ENCODE assay signal across 9 mouse cellular contexts in the genomic region with DNA sequence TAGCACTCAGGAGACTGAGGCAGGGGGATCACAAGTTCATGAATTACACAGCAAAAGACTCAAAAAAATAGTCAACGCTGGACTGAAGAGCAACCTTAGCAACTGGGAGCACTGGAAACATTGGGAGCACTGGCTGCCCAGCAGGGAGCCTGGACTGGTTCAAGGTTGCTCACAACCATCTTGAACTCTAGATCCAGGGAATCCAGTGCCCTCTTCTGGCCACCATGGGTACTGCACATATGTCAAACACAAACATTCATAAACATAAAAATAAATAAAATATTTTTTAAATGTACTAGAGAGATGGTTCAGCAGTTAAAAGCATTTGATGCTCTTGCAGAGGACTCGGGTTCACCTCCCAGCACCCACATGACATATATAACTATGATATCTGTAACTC. TPM values are rescaled to one million over a fixed set of nuclear protein-coding genes. Genes with fewer than 3 reads are reported as not detected.
DNase-seq lines count a peak whose midpoint lies in the region; ATAC-seq and TF ChIP-seq lines count a peak whose summit lies in the region.
"Had no signal": no experiment of that assay in that cellular context is flagged by ENCODE, and none has a peak within 500 bp of the region (broad histone marks: within the 10 kb centered on the region; RNA-seq: fewer than 3 reads in every experiment).

No protein-coding gene starts in this region.

- peak; percentile 58 to 65 (median 60) for TF ChIP-seq CTCF in MEL (IDR thresholded peaks at IDR 0.05 in 2 of 3, conservative IDR thresholded peaks at IDR 0.05 in 1 of 3; ENCODE audit: control insufficient read depth in 1 of 3, insufficient read depth in 1 of 3, low read depth in 2 of 3, low read length in 3 of 3, poor library complexity in 1 of 3, severe bottlenecking in 1 of 3)

- peak; percentile 49 for DNase-seq in kidney, adult 18-20 months
- peak; percentile 53 for DNase-seq in A20 (ENCODE audit: low read depth, low spot score)
- peak; percentile 63 for DNase-seq in MEL (ENCODE audit: low read depth, low spot score)
- DNase-seq in gastrocnemius, postnatal 10 days, result no peak
- no peak for DNase-seq in urinary bladder, adult 2 months (ENCODE audit: low spot score)
- DNase-seq: liver, embryonic 13.5 days had no signal

- H3K4me3 ChIP-seq in kidney, embryonic 16.5 days (ENCODE audit: low read length), result no peak overlapping the region
- no peak overlapping the region for H3K4me3 ChIP-seq in MEL (ENCODE audit: control insufficient read depth in 1 of 2, insufficient read depth in 1 of 2, low read depth in 2 of 2, low read length in 2 of 2)
- H3K4me3 ChIP-seq: liver, embryonic 13.5 days had no signal

- no peak overlapping the region for H3K27ac ChIP-seq in kidney, embryonic 16.5 days (ENCODE audit: low read length)
- no peak overlapping the region for H3K27ac ChIP-seq in MEL (ENCODE audit: control insufficient read depth, low read depth, low read length)
- H3K27ac ChIP-seq: liver, embryonic 13.5 days had no signal

- ATAC-seq in kidney, embryonic 16.5 days (ENCODE audit: low FRiP score, low TSS enrichment), result no peak
- peak; percentile 47; the same call in 1 of the 2 replicates for ATAC-seq in megakaryocyte, adult 5-6 weeks (ENCODE audit: poor library complexity, severe bottlenecking)
- ATAC-seq in monocyte, adult 5-6 weeks (replicated peaks; ENCODE audit: insufficient number of reproducible peaks, low FRiP score, low TSS enrichment, poor library complexity, severe bottlenecking), result no peak

- no peaks in the 10 kb centered on the region for H3K9me3 ChIP-seq in kidney, embryonic 16.5 days (ENCODE audit: low read length)
- no peaks in the 10 kb centered on the region for H3K9me3 ChIP-seq in MEL (replicated peaks; ENCODE audit: insufficient read depth, low read length)
- H3K9me3 ChIP-seq: liver, embryonic 13.5 days had no signal

- H3K36me3 ChIP-seq in kidney, embryonic 16.5 days (ENCODE audit: insufficient read depth, low read length), result peaks cover 13% of the 10 kb centered on the region
- H3K36me3 ChIP-seq in MEL (ENCODE audit: control insufficient read depth in 1 of 2, insufficient read depth in 2 of 2, low read length in 2 of 2), result no peaks in the 10 kb centered on the region
- H3K36me3 ChIP-seq: liver, embryonic 13.5 days had no signal

- peak; percentile 32 for TF ChIP-seq RAD21 in MEL (IDR thresholded peaks at IDR 0.05; ENCODE audit: low read depth, low read length)

- no peak for TF ChIP-seq EP300 in MEL (IDR thresholded peaks at IDR 0.05; ENCODE audit: low read depth in 1 of 2, low read length in 2 of 2)

- H3K4me1 ChIP-seq in kidney, embryonic 16.5 days (ENCODE audit: insufficient read depth, low read length), result no peaks in the 10 kb centered on the region
- H3K4me1 ChIP-seq in MEL (ENCODE audit: control insufficient read depth in 1 of 2, insufficient read depth in 2 of 2, low read length in 2 of 2), result no peaks in the 10 kb centered on the region
- H3K4me1 ChIP-seq: liver, embryonic 13.5 days had no signal

- 56% methylated on average over 2 of the region's 2 CpGs for WGBS in kidney, embryonic 16.5 days

- H3K79me2 ChIP-seq in MEL (ENCODE audit: control insufficient read depth, insufficient read depth, low read length, poor library complexity), result no peaks in the 10 kb centered on the region

- H3K4me2 ChIP-seq in kidney, embryonic 16.5 days (replicated peaks; ENCODE audit: low read depth, low read length), result no peak overlapping the region
- H3K4me2 ChIP-seq: liver, embryonic 13.5 days had no signal

- no peaks in the 10 kb centered on the region for H3K27me3 ChIP-seq in kidney, embryonic 16.5 days (ENCODE audit: insufficient read depth, low read length)
- no peaks in the 10 kb centered on the region for H3K27me3 ChIP-seq in MEL (ENCODE audit: control insufficient read depth in 1 of 2, insufficient read depth in 2 of 2, low read length in 2 of 2)
- H3K27me3 ChIP-seq: liver, embryonic 13.5 days had no signal

- TF ChIP-seq POLR2A in MEL (IDR thresholded peaks at IDR 0.05; ENCODE audit: control insufficient read depth in 1 of 2, insufficient read depth in 1 of 2, low read depth in 1 of 2, low read length in 2 of 2, poor library complexity in 1 of 2), result no peak

- H3K9ac ChIP-seq in kidney, embryonic 16.5 days (replicated peaks; ENCODE audit: low read length), result no peak overlapping the region
- H3K9ac ChIP-seq in MEL (ENCODE audit: control insufficient read depth, low read depth, low read length, poor library complexity, severe bottlenecking), result no peak overlapping the region
- H3K9ac ChIP-seq: liver, embryonic 13.5 days had no signal

TF ChIP-seq in MEL, 35 proteins besides CTCF, POLR2A, EP300 and RAD21:
- TF ChIP-seq SIN3A (IDR thresholded peaks at IDR 0.05; ENCODE audit: low read length) (no peak), CHD2 (IDR thresholded peaks at IDR 0.05; ENCODE audit: low read length) (no peak), GATA1 (IDR thresholded peaks at IDR 0.05; ENCODE audit: low read depth, low read length) (no peak), SMC3 (IDR thresholded peaks at IDR 0.05; ENCODE audit: low read depth, low read length) (peak; percentile 49)

RNA-seq across cellular contexts. Expression of gene Trpv4, which starts 26.9 kb away (rescaled TPM):
- 33.4 and 33.6 TPM in 2 replicates for polyA plus RNA-seq in kidney, embryonic 16.5 days (2015; fragmentation: Nextera tagmentation; extraction: Ambion mirVana)
- not detected in 2 replicates for total RNA-seq in MEL (2012; rRNA removed)
- polyA plus RNA-seq in MEL (2012; ENCODE audit: insufficient read depth in 1 of 2, insufficient read length in 2 of 2, low read depth in 1 of 2, low replicate concordance in 2 of 2, missing spikeins in 1 of 2), result under 1 TPM in 1 of 2 experiments, not detected in 1; 0.29 TPM
- 1.5 TPM in 2 replicates for total RNA-seq in megakaryocyte, adult 5-6 weeks (2015)
- total RNA-seq in megakaryocyte, adult 5-6 weeks (2017), result 0.94 and 1.8 TPM in 2 replicates
- not detected in 3 replicates for total RNA-seq in monocyte, adult 5-6 weeks (2017)
- total RNA-seq in gastrocnemius, postnatal 10 days (2021), result 1 to 10 TPM; 2.1 to 2.5 TPM
- polyA plus RNA-seq in urinary bladder, adult 2 months (2012; rRNA removed), result 58.9 and 66.3 TPM in 2 replicates

RNA-seq across cellular contexts. Expression of gene Gltp, which starts 59.4 kb away (rescaled TPM):
- 86.0 and 89.6 TPM in 2 replicates for polyA plus RNA-seq in kidney, embryonic 16.5 days (2015; fragmentation: Nextera tagmentation; extraction: Ambion mirVana)
- total RNA-seq in MEL (2012; rRNA removed), result 18.3 and 18.8 TPM in 2 replicates
- polyA plus RNA-seq in MEL (2012; ENCODE audit: insufficient read depth in 1 of 2, insufficient read length in 2 of 2, low read depth in 1 of 2, low replicate concordance in 2 of 2, missing spikeins in 1 of 2), result 100 to 1,000 TPM in 1 of 2 experiments, 10 to 100 TPM in 1; 67.2 to 211 TPM
- 268 and 269 TPM in 2 replicates for total RNA-seq in megakaryocyte, adult 5-6 weeks (2015)
- 135 and 141 TPM in 2 replicates for total RNA-seq in megakaryocyte, adult 5-6 weeks (2017)
- 46.4 to 52.1 TPM (median 46.5 TPM) in 3 replicates for total RNA-seq in monocyte, adult 5-6 weeks (2017)
- 10 to 100 TPM; 15.1 to 17.6 TPM for total RNA-seq in gastrocnemius, postnatal 10 days (2021)
- polyA plus RNA-seq in urinary bladder, adult 2 months (2012; rRNA removed), result 172 and 192 TPM in 2 replicates

Comparison
In these comparisons a context has a peak if more than half of its experiments do, and no peak if none do; other contexts are left out.
1. DNase-seq: peak in kidney, adult 18-20 months (single experiment), A20 (single experiment) and MEL (single experiment); none in gastrocnemius, postnatal 10 days (single experiment) and urinary bladder, adult 2 months (single experiment).